Mouse (Mus musculus) lung, adult 2 months (tissue): ENCODE measurements around the gene Hcn1.

Experiments used
- CTCF ChIP-seq: fragments of 200-500 bp; IDR thresholded peaks from 2 replicates; pipeline ENCODE4 v1.5.1; 2011; ENCODE audit warnings: mild to moderate bottlenecking, low read length, control low read depth; ENCODE audit not compliant: insufficient read depth
- POLR2A ChIP-seq: fragments of 200-500 bp; IDR thresholded peaks from 2 replicates; pipeline ENCODE4 v1.6.1; 2011; ENCODE audit warnings: low read depth, mild to moderate bottlenecking, control low read depth, low read length, borderline replicate concordance; ENCODE audit errors: extremely low read depth

GRCm38 (mm10) chr13:117931746-117932145 is 329.6 kb downstream of the Hcn1 start:
- TF ChIP-seq CTCF (no peak), POLR2A (no peak)
